Mouse (Mus musculus): ENCODE results near the gene Fam205a4. TPM values are rescaled to one million over a fixed set of nuclear protein-coding genes. Genes with fewer than 3 reads are reported as not detected.
"Not testable (repeated sequence)": the region's sequence is repeated elsewhere in the genome, so short reads cannot be mapped to it uniquely, and the experiment has no call there.

Gene Fam205a4
- 0.24 TPM in 1 of 2 replicates, not detected in the other for polyA plus RNA-seq (2014; fragmentation: Nextera tagmentation; extraction: Ambion mirVana)

DNA sequence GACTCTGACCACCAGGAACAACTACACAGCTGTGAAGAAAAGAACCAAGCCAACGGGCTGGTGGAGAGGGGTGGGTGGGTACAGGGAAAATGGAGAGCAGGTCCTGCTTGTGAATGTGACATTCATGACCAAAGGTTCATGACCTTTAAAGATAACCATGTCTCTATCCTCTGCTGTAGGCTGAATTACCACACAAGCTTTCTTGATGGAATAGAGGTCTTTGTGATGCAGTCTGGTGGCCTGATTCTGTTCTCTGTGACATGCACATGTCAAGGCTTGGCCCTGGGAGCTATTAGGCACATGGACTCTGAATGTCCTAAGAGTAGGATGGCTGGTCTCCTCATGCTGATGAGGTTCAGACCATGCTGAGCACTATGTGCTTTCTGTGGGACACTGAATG lies at the start of gene Fam205a4:
TSS of gene Fam205a4 (plus strand) at position 301 of the 400 bp plus-strand sequence.
- H3K27ac ChIP-seq (ENCODE audit: low read depth, low read length); H3K27me3 ChIP-seq (ENCODE audit: control insufficient read depth, insufficient read depth, low read length); H3K9me3 ChIP-seq (ENCODE audit: control insufficient read depth, low read length); H3K4me2 ChIP-seq (replicated peaks; ENCODE audit: low read depth, low read length); H3K9ac ChIP-seq (ENCODE audit: low read depth, low read length); ATAC-seq (ENCODE audit: low FRiP score, low TSS enrichment); H3K4me3 ChIP-seq (ENCODE audit: low read length); H3K36me3 ChIP-seq (ENCODE audit: control insufficient read depth, insufficient read depth, low read length); H3K4me1 ChIP-seq (ENCODE audit: control insufficient read depth, insufficient read depth, low read length): not testable (repeated sequence)
- no CpG with 5 or more reads among the region's 1 CpGs for WGBS

DNA sequence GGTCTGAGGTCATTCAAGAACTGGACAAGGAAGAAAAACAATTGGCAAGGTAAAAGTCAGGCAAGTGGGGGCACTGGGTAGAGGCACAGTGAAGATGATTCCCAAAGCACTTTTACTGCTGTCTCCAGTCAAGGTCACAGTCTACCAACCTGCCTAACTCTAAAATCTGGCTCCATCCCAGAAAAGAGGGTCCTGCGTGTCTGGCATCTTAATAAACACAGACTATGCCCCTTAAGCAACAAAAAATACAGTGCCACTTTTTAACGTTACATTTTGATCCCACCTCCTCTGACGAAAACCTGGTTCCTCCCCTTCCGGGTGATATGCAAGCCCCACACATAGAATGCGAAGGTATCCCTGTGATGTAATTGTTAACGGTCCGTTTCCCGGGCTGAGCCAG lies 24.6 kb upstream of the Fam205a4 start, which contains the start of gene Gm20878:
TSS of gene Gm20878 (plus strand) at position 301 of the 400 bp plus-strand sequence.
- H3K9ac ChIP-seq (ENCODE audit: low read depth, low read length); H3K4me2 ChIP-seq (replicated peaks; ENCODE audit: low read depth, low read length): not testable (repeated sequence)
- WGBS, result no CpG with 5 or more reads among the region's 8 CpGs

More for the DNA sequence above, 24.6 kb upstream of the Fam205a4 start, which contains the start of gene Gm20878:
- not testable (repeated sequence) for H3K4me3 ChIP-seq (ENCODE audit: low read length); H3K27ac ChIP-seq (ENCODE audit: low read depth, low read length); H3K36me3 ChIP-seq (ENCODE audit: control insufficient read depth, insufficient read depth, low read length); H3K4me1 ChIP-seq (ENCODE audit: control insufficient read depth, insufficient read depth, low read length); H3K9me3 ChIP-seq (ENCODE audit: control insufficient read depth, low read length); H3K27me3 ChIP-seq (ENCODE audit: control insufficient read depth, insufficient read depth, low read length); ATAC-seq (ENCODE audit: low FRiP score, low TSS enrichment)

Other genes starting within 250 kb of the Fam205a4 start
- gene Dctn3, start 242.9 kb upstream of the Fam205a4 start, polyA plus RNA-seq (2014; fragmentation: Nextera tagmentation; extraction: Ambion mirVana), result 107 and 114 TPM in 2 replicates
- 0.12 TPM in 1 of 2 replicates, not detected in the other for gene Arid3c, start 234.9 kb upstream of the Fam205a4 start, polyA plus RNA-seq (2014; fragmentation: Nextera tagmentation; extraction: Ambion mirVana)
- gene Galt, start 210.8 kb upstream of the Fam205a4 start, polyA plus RNA-seq (2014; fragmentation: Nextera tagmentation; extraction: Ambion mirVana), result 35.0 and 42.1 TPM in 2 replicates
- gene Sigmar1, start 209.9 kb upstream of the Fam205a4 start, polyA plus RNA-seq (2014; fragmentation: Nextera tagmentation; extraction: Ambion mirVana), result 80.8 and 92.2 TPM in 2 replicates
- 36.5 and 42.3 TPM in 2 replicates for gene Ccl27a, start 191.8 kb upstream of the Fam205a4 start, polyA plus RNA-seq (2014; fragmentation: Nextera tagmentation; extraction: Ambion mirVana)
- not detected in 2 replicates for gene Gm21541, start 62.4 kb upstream of the Fam205a4 start, polyA plus RNA-seq (2014; fragmentation: Nextera tagmentation; extraction: Ambion mirVana)
- 1.3 and 1.8 TPM in 2 replicates for gene Gm20878, start 24.5 kb upstream of the Fam205a4 start, polyA plus RNA-seq (2014; fragmentation: Nextera tagmentation; extraction: Ambion mirVana)
- gene Gm21093, start 68.7 kb downstream of the Fam205a4 start, polyA plus RNA-seq (2014; fragmentation: Nextera tagmentation; extraction: Ambion mirVana), result not detected in 2 replicates
- gene Gm3893, start 125.1 kb downstream of the Fam205a4 start, polyA plus RNA-seq (2014; fragmentation: Nextera tagmentation; extraction: Ambion mirVana), result not detected in 2 replicates
- 4.4 and 14.3 TPM in 2 replicates for gene Gm13304, start 148.8 kb downstream of the Fam205a4 start, polyA plus RNA-seq (2014; fragmentation: Nextera tagmentation; extraction: Ambion mirVana)
- not detected in 2 replicates for gene Gm13306, start 187.4 kb downstream of the Fam205a4 start, polyA plus RNA-seq (2014; fragmentation: Nextera tagmentation; extraction: Ambion mirVana)
- 0.11 TPM in 1 of 2 replicates, not detected in the other for gene Gm13305, start 202.5 kb downstream of the Fam205a4 start, polyA plus RNA-seq (2014; fragmentation: Nextera tagmentation; extraction: Ambion mirVana)